Mouse (Mus musculus) adrenal gland, postnatal 25 days (tissue): Measurements from ENCODE around the gene Large1. TPM values are rescaled to one million over a fixed set of nuclear protein-coding genes. Genes with fewer than 3 reads are reported as not detected.
A peak's percentile ranks its signal among the peaks of the same experiment; 100 is the strongest.
"Not testable (repeated sequence)": the region's sequence is repeated elsewhere in the genome, so short reads cannot be mapped to it uniquely, and the experiment has no call there.

Experiments
- DNase-seq: peaks from one replicate; pipeline ENCODE4 v3.0.0; 2021; ENCODE audit warnings: mixed read lengths
- total RNA-seq: library from RNA; stranded (reverse); gene quantifications from 2 replicates; pipeline ENCODE4 v1.2.3, GENCODE M21; 2021

Gene Large1
- total RNA-seq, 1 experiment from 2014 or later, result 30.3 TPM

GRCm38 (mm10) chr8:73172661-73173060, 180.7 kb downstream of the Large1 start:
- no peak for DNase-seq

GRCm38 (mm10) chr8:73161994-73162393, 191.3 kb downstream of the Large1 start:
- DNase-seq, result peak; percentile 1

GRCm38 (mm10) chr8:73161564-73161963, 191.8 kb downstream of the Large1 start:
- DNase-seq, result no peak

DNA sequence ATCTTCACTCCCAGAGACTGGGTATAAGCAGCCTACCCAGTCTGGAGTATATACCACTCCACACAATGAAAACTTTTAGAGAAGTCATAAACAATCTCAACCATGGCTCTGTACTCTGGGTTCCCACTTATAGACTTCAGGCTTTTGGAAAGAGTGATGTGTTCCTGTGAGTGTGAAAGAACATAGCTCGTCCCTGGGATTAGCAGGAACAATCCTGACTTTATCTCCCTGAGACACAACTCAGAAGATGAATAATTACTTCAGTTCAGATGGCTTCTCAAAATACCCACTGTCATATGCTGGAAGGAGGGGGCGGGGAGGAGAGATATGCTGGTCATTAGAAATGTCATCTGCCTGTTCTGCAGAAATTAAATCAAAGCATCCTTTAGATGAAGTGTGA, 192.4 kb downstream of the Large1 start:
- no peak for DNase-seq

- no peak for DNase-seq
Observed at GRCm38 (mm10) chr8:73147236-73147635, 206.1 kb downstream of the Large1 start.

GRCm38 (mm10) chr8:73142660-73143395, 210.5 kb downstream of the Large1 start:
- no peak for DNase-seq

GRCm38 (mm10) chr8:73135397-73135796, 217.9 kb downstream of the Large1 start:
- no peak for DNase-seq

GRCm38 (mm10) chr8:73132080-73132479, 221.3 kb downstream of the Large1 start:
- no peak for DNase-seq

GRCm38 (mm10) chr8:73123864-73124499, 229.4 kb downstream of the Large1 start:
- DNase-seq, result no peak

DNA sequence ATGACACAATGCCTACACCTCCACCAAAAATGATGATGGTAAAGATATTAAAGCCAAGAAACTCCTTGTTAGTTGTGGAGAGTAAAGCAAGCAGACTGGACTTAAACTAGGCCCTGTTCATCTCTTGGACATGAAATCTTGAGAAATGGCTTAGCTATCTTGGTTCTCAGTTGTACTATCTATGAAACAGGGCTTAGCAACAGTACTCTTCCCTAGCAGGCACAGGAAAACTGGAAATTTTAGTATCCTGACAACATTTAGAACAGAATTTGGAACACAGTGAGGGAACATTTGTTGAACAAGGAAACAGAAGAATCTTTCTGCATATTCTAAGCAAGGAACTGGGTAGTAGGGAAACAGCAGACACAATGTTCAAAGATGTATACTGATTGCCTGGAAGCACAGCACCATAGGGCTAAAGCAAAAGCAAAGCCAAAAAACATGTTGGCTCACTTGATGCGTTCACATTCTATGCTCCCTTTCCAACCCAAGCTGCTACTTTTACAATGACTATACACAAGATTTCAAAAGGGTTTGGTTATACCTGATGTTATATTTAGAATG, 240.9 kb downstream of the Large1 start:
- no peak for DNase-seq

DNA sequence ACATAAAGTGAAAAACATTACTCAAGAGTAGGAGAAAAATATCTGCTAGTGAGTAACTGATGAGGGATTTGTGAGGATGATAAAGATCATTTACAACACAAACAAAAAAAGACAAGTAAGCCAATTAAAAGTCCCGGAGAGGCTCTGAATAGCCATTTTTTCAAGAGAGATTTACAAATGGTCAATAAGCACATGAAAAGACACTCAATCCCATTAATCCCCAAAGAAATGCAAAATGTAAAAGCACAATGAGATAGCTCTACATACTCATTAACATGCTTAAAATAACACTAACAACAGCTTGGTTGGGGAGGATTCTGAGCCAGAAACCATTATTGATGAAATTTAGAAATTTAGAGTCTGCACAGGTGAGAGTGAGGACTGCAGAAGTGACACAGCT, 249.3 kb downstream of the Large1 start:
- no peak for DNase-seq

DNA sequence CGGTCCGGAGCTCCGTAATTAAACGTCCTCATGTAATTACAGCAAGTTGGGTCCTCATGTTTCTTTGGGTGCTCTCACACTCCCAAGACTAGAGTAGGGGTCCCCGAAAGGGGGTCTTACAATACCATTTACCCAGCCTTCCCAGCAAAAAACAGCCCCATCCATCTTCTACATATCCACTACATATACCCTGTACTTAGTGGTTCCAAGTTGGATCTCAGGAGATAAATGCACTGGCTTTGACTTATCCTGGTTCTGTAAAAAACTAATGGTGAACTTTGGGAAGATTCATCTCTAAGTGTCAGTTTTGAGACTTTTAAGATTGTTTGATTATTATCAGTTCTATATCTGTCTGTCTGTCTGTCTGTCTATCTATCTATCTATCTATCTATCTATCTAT, 252.3 kb downstream of the Large1 start:
- no peak for DNase-seq

- not testable (repeated sequence) for DNase-seq
Observed at GRCm38 (mm10) chr8:73100607-73101006, 252.7 kb downstream of the Large1 start.

- DNase-seq, result no peak
Observed at GRCm38 (mm10) chr8:73099542-73099941, 253.8 kb downstream of the Large1 start.

GRCm38 (mm10) chr8:73096952-73097351, 256.4 kb downstream of the Large1 start:
- DNase-seq, result no peak

DNA sequence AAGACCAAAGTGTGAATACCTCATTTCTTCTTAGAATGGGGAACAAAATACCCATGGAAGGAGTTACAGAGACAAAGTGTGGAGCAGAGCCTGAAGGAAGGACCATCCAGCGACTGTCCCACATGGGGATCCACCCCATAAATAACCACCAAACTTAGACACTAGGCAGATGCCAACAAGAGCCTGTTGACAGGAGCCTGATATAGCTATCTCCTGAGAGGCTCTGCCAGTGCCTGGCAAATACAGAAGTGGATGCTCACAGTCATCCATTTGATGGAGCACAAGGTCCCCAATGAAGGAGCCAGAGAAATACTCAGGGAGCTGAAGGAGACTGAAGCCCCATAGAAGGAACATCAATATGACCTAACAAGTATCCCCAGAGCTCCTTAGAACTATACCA, 275.6 kb downstream of the Large1 start:
- DNase-seq, result not testable (repeated sequence)

DNA sequence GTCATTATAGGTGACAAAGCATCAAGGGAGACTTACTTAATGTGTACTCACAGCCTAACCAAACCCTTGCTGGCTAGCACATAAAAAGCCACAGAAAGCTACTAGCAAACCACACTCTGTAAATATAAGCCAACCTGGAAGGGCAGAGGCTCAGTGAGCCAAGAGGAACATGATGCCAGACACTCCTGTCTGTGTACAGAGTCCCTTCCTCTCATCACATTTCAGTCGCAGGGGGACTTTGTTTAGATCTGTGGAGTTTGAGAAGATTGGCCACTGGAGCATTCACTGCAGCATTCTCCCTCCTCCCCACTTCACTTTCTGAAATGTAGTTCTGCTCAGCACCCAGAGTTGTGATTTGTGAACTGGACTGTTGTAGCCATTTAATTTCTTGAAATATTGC, 291.9 kb downstream of the Large1 start:
- no peak for DNase-seq

GRCm38 (mm10) chr8:73054726-73055125, 298.6 kb downstream of the Large1 start:
- DNase-seq, result no peak

DNA sequence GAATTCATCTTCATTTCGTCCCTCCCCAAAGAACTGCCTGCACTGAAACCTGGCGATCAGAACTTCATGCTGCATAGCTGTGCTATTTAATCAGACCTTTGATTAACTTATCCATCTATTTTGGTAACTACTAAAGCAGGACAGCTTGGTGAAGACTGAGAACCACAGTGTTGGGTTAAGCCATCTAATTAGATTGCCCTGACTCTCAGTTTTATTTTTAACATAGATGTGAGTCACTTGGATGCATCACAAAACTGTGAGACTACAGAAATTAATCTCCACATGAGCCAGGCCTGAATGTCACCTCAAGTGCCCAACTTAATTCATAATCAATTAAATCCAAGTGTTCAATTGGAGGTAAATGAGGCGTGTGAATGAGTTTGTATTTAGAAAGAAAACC, 299.5 kb downstream of the Large1 start:
- DNase-seq, result no peak

DNA sequence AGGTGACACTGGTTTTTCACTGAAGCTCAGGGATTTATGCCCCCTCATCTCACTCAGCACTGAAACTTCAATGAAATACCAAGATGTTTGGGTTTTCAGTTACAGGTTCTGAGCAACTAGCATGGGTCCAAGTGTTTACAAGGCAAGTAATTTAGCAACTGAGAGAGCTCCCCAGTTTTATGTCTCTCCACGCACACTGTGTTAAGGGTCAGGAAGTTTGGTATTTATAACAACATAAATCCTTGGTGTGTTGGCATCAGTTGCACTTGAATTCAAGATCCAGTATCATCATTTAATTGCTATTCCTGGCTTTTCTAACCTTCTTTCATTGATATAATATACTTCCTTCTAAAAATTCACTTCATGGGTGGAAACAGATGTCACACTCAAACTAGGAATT, 300.9 kb downstream of the Large1 start:
- DNase-seq, result no peak

DNA sequence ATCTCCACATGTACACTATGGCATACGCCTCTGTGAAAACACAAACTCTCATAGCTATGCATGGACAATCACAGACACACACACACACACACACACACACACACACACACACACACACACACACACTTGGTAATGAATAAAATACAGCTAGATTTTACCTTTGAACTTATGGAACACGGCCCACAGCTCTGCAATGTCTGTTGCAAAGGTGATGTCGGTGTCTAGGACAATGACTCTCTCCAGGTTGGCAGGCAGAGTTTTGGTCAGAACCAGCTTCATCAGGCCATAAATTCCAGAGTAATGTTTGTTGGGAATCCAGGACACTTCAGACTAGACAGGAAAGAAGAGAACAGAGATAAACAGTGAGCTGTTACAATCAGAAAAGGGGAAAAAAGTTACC, 305.2 kb downstream of the Large1 start:
- DNase-seq, result no peak

- no peak for DNase-seq
Observed at GRCm38 (mm10) chr8:73029787-73030186, 323.6 kb downstream of the Large1 start.

DNA sequence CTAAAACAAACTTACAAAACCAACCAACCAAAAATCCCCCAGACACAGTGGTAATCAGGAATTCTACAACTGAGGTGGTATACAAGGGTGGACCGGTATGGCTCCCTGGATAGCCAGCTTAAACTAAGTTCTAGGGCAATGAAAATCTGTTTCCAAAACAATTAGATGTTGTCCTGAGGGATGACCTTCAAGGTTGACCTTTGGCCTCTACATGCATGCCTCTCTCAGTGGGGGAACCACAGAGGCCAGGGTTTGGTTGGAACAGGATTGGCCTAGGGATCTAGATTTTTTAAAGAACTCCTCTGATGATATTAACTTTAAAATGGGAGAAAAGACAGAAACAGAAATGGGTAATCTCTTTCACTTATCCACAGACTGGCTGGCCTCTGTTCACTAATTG, 335.1 kb downstream of the Large1 start:
- DNase-seq, result no peak

GRCm38 (mm10) chr8:73017601-73018000, 335.7 kb downstream of the Large1 start:
- no peak for DNase-seq
